Mouse (Mus musculus): ENCODE data around the gene Specc1. TPM values are rescaled to one million over a fixed set of nuclear protein-coding genes. Genes with fewer than 3 reads are reported as not detected.

Specc1 gene
- total and polyA plus RNA-seq, 3 experiments: 2.5 to 5.8 TPM; not detected in 1

- Histone ChIP-seq H3K27ac (ENCODE audit: control insufficient read depth, low read depth, low read length) (no peak overlapping the region), H3K4me1 (ENCODE audit: control insufficient read depth in 1 of 2, insufficient read depth in 2 of 2, low read length in 2 of 2) (peaks cover 16 to 32% of the 10 kb centered on the region in 2 experiments), H3K9me3 (replicated peaks; ENCODE audit: insufficient read depth, low read length) (no peaks in the 10 kb centered on the region), H3K9ac (ENCODE audit: control insufficient read depth, low read depth, low read length, poor library complexity, severe bottlenecking) (no peak overlapping the region), H3K36me3 (ENCODE audit: control insufficient read depth in 1 of 2, insufficient read depth in 2 of 2, low read length in 2 of 2) (peaks cover 0 to 22% of the 10 kb centered on the region in 2 experiments; a peak in 2 of 4 replicates), H3K27me3 (ENCODE audit: control insufficient read depth in 1 of 2, insufficient read depth in 2 of 2, low read length in 2 of 2) (no peaks in the 10 kb centered on the region), H3K79me2 (ENCODE audit: control insufficient read depth, insufficient read depth, low read length, poor library complexity) (no peaks in the 10 kb centered on the region), H3K4me3 (ENCODE audit: control insufficient read depth in 1 of 2, insufficient read depth in 1 of 2, low read depth in 2 of 2, low read length in 2 of 2) (no peak overlapping the region)
- DNase-seq (ENCODE audit: low read depth, low spot score): no peak
- TF ChIP-seq SIN3A (IDR thresholded peaks at IDR 0.05; ENCODE audit: low read length) (no peak), MAFK (IDR thresholded peaks at IDR 0.05; ENCODE audit: borderline replicate concordance, low read depth, low read length) (no peak), NELFE (IDR thresholded peaks at IDR 0.05; ENCODE audit: low read depth, low read length) (no peak), ZNF384 (IDR thresholded peaks at IDR 0.05; ENCODE audit: low read depth, low read length) (no peak), MXI1 (IDR thresholded peaks at IDR 0.05; ENCODE audit: low read depth, low read length) (no peak)
Measured at GRCm38 (mm10) chr11:62023494-62024233, 67.1 kb downstream of the Specc1 start.

GRCm38 (mm10) chr11:62024234-62024601 lies 67.7 kb downstream of the Specc1 start:
- peaks cover 16 to 32% of the 10 kb centered on the region in 2 experiments for H3K4me1 ChIP-seq (ENCODE audit: control insufficient read depth in 1 of 2, insufficient read depth in 2 of 2, low read length in 2 of 2)
- TF ChIP-seq EP300 (IDR thresholded peaks at IDR 0.05; ENCODE audit: low read depth in 1 of 2, low read length in 2 of 2) (no peak), CHD2 (IDR thresholded peaks at IDR 0.05; ENCODE audit: low read length) (no peak), MYB (IDR thresholded peaks at IDR 0.05; ENCODE audit: low read depth, low read length) (no peak), RAD21 (IDR thresholded peaks at IDR 0.05; ENCODE audit: low read depth, low read length) (no peak), KAT2A (conservative IDR thresholded peaks at IDR 0.05; ENCODE audit: low read depth, low read length) (no peak), RCOR1 (IDR thresholded peaks at IDR 0.05; ENCODE audit: low read depth, low read length) (no peak), POLR2A (IDR thresholded peaks at IDR 0.05; ENCODE audit: control insufficient read depth in 1 of 2, insufficient read depth in 1 of 2, low read depth in 1 of 2, low read length in 2 of 2, poor library complexity in 1 of 2) (no peak), CHD1 (IDR thresholded peaks at IDR 0.05; ENCODE audit: low read depth, low read length) (no peak), ZNF384 (IDR thresholded peaks at IDR 0.05; ENCODE audit: low read depth, low read length) (no peak), TAL1 (IDR thresholded peaks at IDR 0.05; ENCODE audit: low read length) (no peak), POLR2AphosphoS2 (IDR thresholded peaks at IDR 0.05; ENCODE audit: low read length) (no peak), E2F4 (IDR thresholded peaks at IDR 0.05; ENCODE audit: borderline replicate concordance, low read depth, low read length) (no peak), SMC3 (IDR thresholded peaks at IDR 0.05; ENCODE audit: low read depth, low read length) (no peak), GABPA (IDR thresholded peaks at IDR 0.05; ENCODE audit: low read depth, low read length) (no peak), NRF1 (IDR thresholded peaks at IDR 0.05; ENCODE audit: insufficient read depth, low read depth, low read length, poor library complexity, severe bottlenecking) (no peak), ZKSCAN1 (IDR thresholded peaks at IDR 0.05; ENCODE audit: low read depth, low read length) (no peak), JUND (IDR thresholded peaks at IDR 0.05; ENCODE audit: low read depth, low read length) (no peak)
- no peak for DNase-seq (ENCODE audit: low read depth, low spot score)
- no peak overlapping the region for H3K9ac ChIP-seq (ENCODE audit: control insufficient read depth, low read depth, low read length, poor library complexity, severe bottlenecking)
- no peak overlapping the region for H3K27ac ChIP-seq (ENCODE audit: control insufficient read depth, low read depth, low read length)
- H3K4me3 ChIP-seq (ENCODE audit: control insufficient read depth in 1 of 2, insufficient read depth in 1 of 2, low read depth in 2 of 2, low read length in 2 of 2): no peak overlapping the region
- no peaks in the 10 kb centered on the region for H3K79me2 ChIP-seq (ENCODE audit: control insufficient read depth, insufficient read depth, low read length, poor library complexity)
- no peaks in the 10 kb centered on the region for H3K27me3 ChIP-seq (ENCODE audit: control insufficient read depth in 1 of 2, insufficient read depth in 2 of 2, low read length in 2 of 2)
- H3K9me3 ChIP-seq (replicated peaks; ENCODE audit: insufficient read depth, low read length): no peaks in the 10 kb centered on the region
- peaks cover 0 to 22% of the 10 kb centered on the region in 2 experiments; a peak in 2 of 4 replicates for H3K36me3 ChIP-seq (ENCODE audit: control insufficient read depth in 1 of 2, insufficient read depth in 2 of 2, low read length in 2 of 2)
